Mouse (Mus musculus) stomach, postnatal 0 days (tissue): ENCODE results near the gene Unc119b. TPM values are rescaled to one million over a fixed set of nuclear protein-coding genes. Genes with fewer than 3 reads are reported as not detected.
"Not testable (repeated sequence)": the region's sequence is repeated elsewhere in the genome, so short reads cannot be mapped to it uniquely, and the experiment has no call there.

Experiments used
- ATAC-seq: fragments of 200-750 bp; cut with Nextera tagmentation; 2 replicates; pipeline ENCODE4 v1.8.0; 2017; ENCODE audit not compliant: low FRiP score, low TSS enrichment
- DNase-seq: peaks from one replicate; pipeline ENCODE4 v3.0.0-alpha.2; 2016; ENCODE audit warnings: low spot score
- H3K27ac ChIP-seq: fragments of 300-500 bp; sonication (generic); replicated peaks from 2 replicates; pipeline ENCODE4 v1.5.1; 2014; ENCODE audit warnings: mild to moderate bottlenecking, control low read depth
- H3K27me3 ChIP-seq: fragments of 300-500 bp; sonication (generic); 2 replicates; pipeline ENCODE4 v1.6.1; 2014; ENCODE audit warnings: low read length; ENCODE audit not compliant: control insufficient read depth, insufficient read depth
- H3K36me3 ChIP-seq: fragments of 300-500 bp; sonication (generic); 2 replicates; pipeline ENCODE4 v1.6.1; 2014; ENCODE audit warnings: low read length, mixed read lengths; ENCODE audit not compliant: control insufficient read depth, insufficient read depth
- H3K4me1 ChIP-seq: fragments of 300-500 bp; sonication (generic); replicated peaks from 2 replicates; pipeline ENCODE4 v1.6.1; 2014; ENCODE audit warnings: antibody characterized with exemption; ENCODE audit not compliant: control insufficient read depth, insufficient read depth
- H3K4me2 ChIP-seq: fragments of 300-500 bp; sonication (generic); replicated peaks from 2 replicates; pipeline ENCODE4 v1.6.1; 2014; ENCODE audit warnings: low read depth, mild to moderate bottlenecking, control low read depth, moderate library complexity
- H3K4me3 ChIP-seq: fragments of 300-500 bp; sonication (generic); 2 replicates; pipeline ENCODE4 v1.5.1; 2014; ENCODE audit warnings: low read depth, low read length, control low read depth
- H3K9ac ChIP-seq: fragments of 300-500 bp; sonication (generic); 2 replicates; pipeline ENCODE4 v1.6.1; 2014; ENCODE audit warnings: mild to moderate bottlenecking, low read length, control low read depth, mixed read lengths
- H3K9me3 ChIP-seq: fragments of 300-500 bp; sonication (generic); 2 replicates; pipeline ENCODE4 v1.6.1; 2016; ENCODE audit warnings: low read length; ENCODE audit not compliant: control insufficient read depth
- CTCF ChIP-seq: IDR thresholded peaks from 2 replicates; pipeline ENCODE4 v1.5.1; 2016; ENCODE audit warnings: antibody characterized with exemption, low read depth, mild to moderate bottlenecking, moderate library complexity
- EP300 ChIP-seq: optimal IDR thresholded peaks from 2 replicates; pipeline ENCODE3; 2016; ENCODE audit warnings: antibody characterized with exemption
- WGBS: fragments of 180-500 bp; shearing (Covaris S2); extraction: QIAGEN DNeasy Blood & Tissue Kit; methylation state at CpG from one replicate; pipeline ENCODE4 v1.1.7; 2014; 5-methylcytosine and 5-hydroxymethylcytosine counted together
- polyA plus RNA-seq: library from polyadenylated mRNA; unstranded; fragments of >200 nt; fragmentation: Nextera tagmentation; extraction: Ambion mirVana; gene quantifications from 2 replicates; pipeline ENCODE4 v1.2.1, GENCODE M21; 2015

Unc119b gene
- polyA plus RNA-seq, 1 experiment from 2014 or later: 12.9 TPM

DNA sequence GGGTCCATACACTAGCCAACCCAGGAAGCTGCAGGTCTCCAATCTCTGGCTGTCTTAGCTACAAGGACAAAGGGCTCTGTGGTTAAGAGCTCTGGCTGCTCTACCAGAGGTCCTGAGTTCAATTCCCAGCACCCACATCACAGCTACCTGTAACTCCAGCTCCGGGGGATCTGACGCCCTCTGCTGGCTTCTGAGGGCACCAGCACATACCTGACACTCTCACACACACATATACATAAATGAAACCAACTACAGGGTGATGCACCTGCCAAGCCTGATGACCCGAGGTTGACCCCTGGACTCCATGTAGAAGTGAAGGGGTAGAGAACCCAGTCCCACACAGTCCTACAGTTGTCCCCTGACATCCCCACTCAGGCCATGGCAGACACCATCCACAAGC is 18.3 kb downstream of the Unc119b start:
- Histone ChIP-seq H3K36me3 (peaks cover 5% of the 10 kb centered on the region; the same call in 1 of the 2 replicates), H3K4me1 (no peaks in the 10 kb centered on the region), H3K4me2 (no peak overlapping the region), H3K9me3 (no peaks in the 10 kb centered on the region), H3K27me3 (no peaks in the 10 kb centered on the region), H3K27ac (no peak overlapping the region), H3K4me3 (no peak overlapping the region), H3K9ac (no peak overlapping the region)
- no peak for ATAC-seq
- WGBS: 89% methylated on average over 3 of the region's 3 CpGs
- no peak for DNase-seq
- no peak for TF ChIP-seq EP300
- no peak for TF ChIP-seq CTCF

GRCm38 (mm10) chr5:115114501-115114900 is 20.3 kb downstream of the Unc119b start:
- H3K4me1 ChIP-seq: no peaks in the 10 kb centered on the region
- H3K9me3 ChIP-seq: no peaks in the 10 kb centered on the region
- H3K27ac ChIP-seq: no peak overlapping the region
- no peaks in the 10 kb centered on the region for H3K27me3 ChIP-seq
- 95% methylated on average over 8 of the region's 8 CpGs for WGBS
- DNase-seq (no peak), ATAC-seq (no peak)
- peaks cover 12% of the 10 kb centered on the region; the same call in 1 of the 2 replicates for H3K36me3 ChIP-seq
- TF ChIP-seq EP300: no peak
- no peak for TF ChIP-seq CTCF
- no peak overlapping the region for H3K9ac ChIP-seq
- H3K4me3 ChIP-seq: no peak overlapping the region
- no peak overlapping the region for H3K4me2 ChIP-seq

DNA sequence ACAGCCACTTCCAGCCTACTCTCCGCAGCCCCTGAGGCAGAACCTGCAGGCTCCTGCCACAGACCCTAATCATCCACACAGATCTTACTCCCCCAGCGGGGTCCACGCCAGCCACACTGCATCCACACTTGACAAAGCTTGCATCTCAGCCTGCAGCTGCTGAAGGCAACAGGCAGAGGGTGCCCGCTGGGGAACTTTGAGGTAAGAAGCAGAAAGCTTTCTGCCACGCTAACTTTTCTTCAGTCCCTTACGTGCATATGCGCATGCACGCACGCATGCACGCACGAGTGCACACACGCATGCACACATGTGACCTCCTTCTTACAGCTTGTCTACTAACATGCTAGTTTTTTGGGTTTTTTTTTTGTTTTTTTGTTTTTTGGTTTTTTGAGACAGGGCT is 21.5 kb downstream of the Unc119b start:
- TF ChIP-seq EP300: no peak
- TF ChIP-seq CTCF: no peak
- no peaks in the 10 kb centered on the region for H3K27me3 ChIP-seq
- H3K4me3 ChIP-seq: no peak overlapping the region
- DNase-seq: no peak
- H3K9me3 ChIP-seq: no peaks in the 10 kb centered on the region
- no peak overlapping the region for H3K9ac ChIP-seq
- no peaks in the 10 kb centered on the region for H3K4me1 ChIP-seq
- no peak for ATAC-seq
- no peak overlapping the region for H3K4me2 ChIP-seq
- H3K36me3 ChIP-seq: peaks cover 12% of the 10 kb centered on the region; the same call in 1 of the 2 replicates
- H3K27ac ChIP-seq: no peak overlapping the region
- 94% methylated on average over 12 of the region's 12 CpGs for WGBS

- no peak overlapping the region for H3K9ac ChIP-seq
- H3K36me3 ChIP-seq: peaks cover 9% of the 10 kb centered on the region; the same call in 1 of the 2 replicates
- no peak overlapping the region for H3K4me2 ChIP-seq
- ATAC-seq: no peak
- no peak overlapping the region for H3K4me3 ChIP-seq
- WGBS: 78% methylated on average over 8 of the region's 8 CpGs
- DNase-seq: no peak
- H3K27me3 ChIP-seq: no peaks in the 10 kb centered on the region
- TF ChIP-seq CTCF (no peak), EP300 (no peak)
- no peaks in the 10 kb centered on the region for H3K9me3 ChIP-seq
- H3K4me1 ChIP-seq: no peaks in the 10 kb centered on the region
- H3K27ac ChIP-seq: no peak overlapping the region
Measured at GRCm38 (mm10) chr5:115111156-115111555, 23.6 kb downstream of the Unc119b start.

GRCm38 (mm10) chr5:115103253-115103652 is 31.5 kb downstream of the Unc119b start:
- H3K9me3 ChIP-seq, H3K9ac ChIP-seq, H3K4me3 ChIP-seq, H3K4me2 ChIP-seq, ATAC-seq, H3K27ac ChIP-seq, H3K4me1 ChIP-seq, H3K27me3 ChIP-seq, DNase-seq: not testable (repeated sequence)
- peaks cover 11% of the 10 kb centered on the region for H3K36me3 ChIP-seq
- 98% methylated on average over 23 of the region's 23 CpGs for WGBS

GRCm38 (mm10) chr5:115102231-115102630 is 32.5 kb downstream of the Unc119b start:
- H3K36me3 ChIP-seq: peaks cover 13% of the 10 kb centered on the region
- WGBS: 85% methylated on average over 2 of the region's 2 CpGs
- H3K4me1 ChIP-seq: no peaks in the 10 kb centered on the region
- H3K4me3 ChIP-seq: no peak overlapping the region
- no peak overlapping the region for H3K9ac ChIP-seq
- H3K27ac ChIP-seq: no peak overlapping the region
- DNase-seq (no peak), ATAC-seq (no peak)
- TF ChIP-seq EP300 (no peak), CTCF (0 out of 2 replicates have a peak, but pooled peaks have one; percentile 2)
- H3K27me3 ChIP-seq: no peaks in the 10 kb centered on the region
- H3K4me2 ChIP-seq: no peak overlapping the region
- H3K9me3 ChIP-seq: no peaks in the 10 kb centered on the region
